Mouse (Mus musculus) heart, embryonic 14.5 days (tissue): ENCODE results near the gene Pam. TPM values are rescaled to one million over a fixed set of nuclear protein-coding genes. Genes with fewer than 3 reads are reported as not detected.
A peak's percentile ranks its signal among the peaks of the same experiment; 100 is the strongest.

Source experiments
- ATAC-seq: fragments of 200-750 bp; cut with Nextera tagmentation; 2 replicates; pipeline ENCODE4 v1.8.0; 2017; ENCODE audit warnings: low read depth, moderate TSS enrichment; ENCODE audit not compliant: insufficient number of reproducible peaks, insufficient read depth, low FRiP score
- H3K27ac ChIP-seq, 2 experiments: fragments of 200-500 bp in 1 of 2; fragments of 300-500 bp in 1 of 2; sonication (generic) in 1 of 2; replicated peaks in 1 of 2; 2 replicates each; pipeline ENCODE4 v1.5.1; 2012 to 2014; ENCODE audit warnings: low read depth in 2 of 2, low read length in 2 of 2, control low read depth in 1 of 2, mild to moderate bottlenecking in 1 of 2, mixed read lengths in 1 of 2; ENCODE audit not compliant: control insufficient read depth in 1 of 2, insufficient read depth in 1 of 2
- H3K27me3 ChIP-seq: fragments of 300-500 bp; sonication (generic); 2 replicates; pipeline ENCODE4 v1.6.1; 2014; ENCODE audit warnings: mild to moderate bottlenecking, low read length, control low read depth; ENCODE audit not compliant: control insufficient read depth, insufficient read depth
- H3K36me3 ChIP-seq: fragments of 300-500 bp; sonication (generic); 2 replicates; pipeline ENCODE4 v1.6.1; 2014; ENCODE audit warnings: mild to moderate bottlenecking, control low read depth, low read length, mixed read lengths; ENCODE audit not compliant: control insufficient read depth, insufficient read depth
- H3K4me1 ChIP-seq, 2 experiments: fragments of 200-500 bp in 1 of 2; fragments of 300-500 bp in 1 of 2; sonication (generic) in 1 of 2; 2 replicates each; pipeline ENCODE4 v1.6.1; 2012 to 2014; ENCODE audit warnings: low read length in 2 of 2, control low read depth in 1 of 2, mixed read lengths in 1 of 2; ENCODE audit not compliant: control insufficient read depth in 2 of 2, insufficient read depth in 2 of 2
- H3K4me2 ChIP-seq: fragments of 300-500 bp; sonication (generic); 2 replicates; pipeline ENCODE4 v1.6.1; 2014; ENCODE audit warnings: mild to moderate bottlenecking, low read length
- H3K4me3 ChIP-seq, 2 experiments: fragments of 200-500 bp in 1 of 2; fragments of 300-500 bp in 1 of 2; sonication (generic) in 1 of 2; 2 replicates each; pipeline ENCODE4 v1.5.1; 2012 to 2014; ENCODE audit warnings: low read length in 2 of 2, mild to moderate bottlenecking in 2 of 2, control low read depth in 1 of 2, low read depth in 1 of 2, moderate library complexity in 1 of 2; ENCODE audit not compliant: control insufficient read depth in 1 of 2, insufficient read depth in 1 of 2
- H3K9ac ChIP-seq: fragments of 300-500 bp; sonication (generic); 2 replicates; pipeline ENCODE4 v1.6.1; 2014; ENCODE audit warnings: mild to moderate bottlenecking, low read length
- H3K9me3 ChIP-seq: fragments of 300-500 bp; sonication (generic); 2 replicates; pipeline ENCODE4 v1.6.1; 2016; ENCODE audit warnings: low read length, control low read depth; ENCODE audit not compliant: control insufficient read depth
- WGBS: fragments of 180-500 bp; shearing (Covaris S2); extraction: QIAGEN DNeasy Blood & Tissue Kit; methylation state at CpG from one replicate; pipeline ENCODE4 v1.1.7; 2014; 5-methylcytosine and 5-hydroxymethylcytosine counted together
- polyA plus RNA-seq: library from polyadenylated mRNA; unstranded; fragments of >200 nt; fragmentation: Nextera tagmentation; extraction: Ambion mirVana; gene quantifications from 2 replicates; pipeline ENCODE4 v1.2.1, GENCODE M21; 2014

Gene Pam
- polyA plus RNA-seq, 1 experiment from 2014 or later, result 671 TPM

- H3K36me3 ChIP-seq, result no peaks in the 10 kb centered on the region
- no peak overlapping the region for H3K9ac ChIP-seq
- H3K27me3 ChIP-seq, result no peaks in the 10 kb centered on the region
- H3K27ac ChIP-seq, result no peak overlapping the region
- no peak for ATAC-seq
- no peak overlapping the region for H3K4me3 ChIP-seq
- H3K9me3 ChIP-seq, result peaks cover 4% of the 10 kb centered on the region; the same call in 1 of the 2 replicates
- H3K4me1 ChIP-seq, result peaks cover 0 to 2% of the 10 kb centered on the region in 2 experiments; a peak in 1 of 4 replicates
- no peak overlapping the region for H3K4me2 ChIP-seq
Observed at GRCm38 (mm10) chr1:97804520-97804919, 290.9 kb downstream of the Pam start.

- Histone ChIP-seq H3K36me3 (no peaks in the 10 kb centered on the region), H3K4me1 (peaks cover 0 to 2% of the 10 kb centered on the region in 2 experiments; a peak in 1 of 4 replicates), H3K4me3 (no peak overlapping the region), H3K9ac (no peak overlapping the region), H3K4me2 (peak overlapping the region; percentile 17), H3K27me3 (no peaks in the 10 kb centered on the region), H3K27ac (no peak overlapping the region), H3K9me3 (peaks cover 4% of the 10 kb centered on the region; the same call in 1 of the 2 replicates)
- ATAC-seq, result no peak
- WGBS, result 36% methylated on average over 4 of the region's 4 CpGs
Observed at GRCm38 (mm10) chr1:97802207-97802902, 293.1 kb downstream of the Pam start.

- no peaks in the 10 kb centered on the region for H3K27me3 ChIP-seq
- peaks cover 4% of the 10 kb centered on the region; the same call in 1 of the 2 replicates for H3K9me3 ChIP-seq
- no peak overlapping the region for H3K4me2 ChIP-seq
- no peak overlapping the region for H3K4me3 ChIP-seq
- 46% methylated on average over 9 of the region's 9 CpGs for WGBS
- no peak overlapping the region for H3K27ac ChIP-seq
- H3K4me1 ChIP-seq, result 0 out of 4 replicates have a peak, but pooled peaks cover 0 to 3% of the 10 kb centered on the region in 2 experiments
- no peaks in the 10 kb centered on the region for H3K36me3 ChIP-seq
- ATAC-seq, result no peak
- H3K9ac ChIP-seq, result no peak overlapping the region
Observed at GRCm38 (mm10) chr1:97795936-97796335, 299.5 kb downstream of the Pam start.

GRCm38 (mm10) chr1:97794110-97794509, 301.3 kb downstream of the Pam start:
- H3K9me3 ChIP-seq, result no peaks in the 10 kb centered on the region
- H3K27ac ChIP-seq, result no peak overlapping the region
- H3K9ac ChIP-seq, result no peak overlapping the region
- no peaks in the 10 kb centered on the region for H3K27me3 ChIP-seq
- no peak overlapping the region for H3K4me2 ChIP-seq
- ATAC-seq, result no peak
- no peak overlapping the region for H3K4me3 ChIP-seq
- H3K36me3 ChIP-seq, result no peaks in the 10 kb centered on the region
- 91% methylated on average over 3 of the region's 3 CpGs for WGBS
- H3K4me1 ChIP-seq, result 0 out of 4 replicates have a peak, but pooled peaks cover 0 to 3% of the 10 kb centered on the region in 2 experiments

GRCm38 (mm10) chr1:97788490-97788889, 307.0 kb downstream of the Pam start:
- no peak for ATAC-seq
- peak overlapping the region; percentile 41; the same call in 1 of the 2 replicates for H3K4me2 ChIP-seq
- no peak overlapping the region for H3K4me3 ChIP-seq
- peak overlapping the region; percentile 62 to 73; a peak in 3 of 4 replicates for H3K27ac ChIP-seq
- 19% methylated on average over 2 of the region's 2 CpGs for WGBS
- H3K27me3 ChIP-seq, result no peaks in the 10 kb centered on the region
- H3K9ac ChIP-seq, result no peak overlapping the region
- 0 out of 4 replicates have a peak, but pooled peaks cover 0 to 3% of the 10 kb centered on the region in 2 experiments for H3K4me1 ChIP-seq
- H3K36me3 ChIP-seq, result 0 out of 2 replicates have a peak, but pooled peaks cover 12% of the 10 kb centered on the region
- no peaks in the 10 kb centered on the region for H3K9me3 ChIP-seq

DNA sequence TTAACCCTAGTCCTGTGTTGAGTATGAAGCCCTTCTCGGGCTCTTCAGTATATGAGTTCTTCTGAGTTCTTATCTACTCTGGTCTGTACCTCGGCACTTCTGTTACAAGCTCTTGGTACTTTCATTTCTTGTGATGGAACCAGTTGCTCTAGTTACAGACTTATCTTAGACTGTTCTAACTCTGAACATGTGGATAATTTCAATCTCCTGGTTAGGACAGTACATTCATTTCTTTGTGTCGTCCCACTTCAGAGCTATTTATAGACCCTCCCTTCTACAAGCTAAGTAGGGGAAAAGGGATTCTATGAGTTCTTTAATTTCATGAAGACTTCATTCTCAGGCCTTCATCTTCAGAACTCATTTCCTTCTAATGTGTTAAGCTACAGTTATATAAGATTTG, 307.8 kb downstream of the Pam start:
- peak overlapping the region in 1 of 2 experiments; percentile 33; a peak in 3 of 4 replicates for H3K27ac ChIP-seq

GRCm38 (mm10) chr1:97785685-97786393, 309.6 kb downstream of the Pam start:
- no peaks in the 10 kb centered on the region for H3K27me3 ChIP-seq
- WGBS, result 79% methylated on average over 11 of the region's 11 CpGs
- H3K36me3 ChIP-seq, result 0 out of 2 replicates have a peak, but pooled peaks cover 12% of the 10 kb centered on the region
- H3K9me3 ChIP-seq, result no peaks in the 10 kb centered on the region
- H3K9ac ChIP-seq, result no peak overlapping the region
- 0 out of 4 replicates have a peak, but pooled peaks cover 0 to 3% of the 10 kb centered on the region in 2 experiments for H3K4me1 ChIP-seq
- H3K4me2 ChIP-seq, result no peak overlapping the region
- no peak overlapping the region for H3K4me3 ChIP-seq
- no peak for ATAC-seq
- no peak overlapping the region for H3K27ac ChIP-seq

More for the DNA sequence above, 307.8 kb downstream of the Pam start:
- Histone ChIP-seq H3K36me3 (0 out of 2 replicates have a peak, but pooled peaks cover 12% of the 10 kb centered on the region), H3K4me3 (no peak overlapping the region), H3K4me1 (0 out of 4 replicates have a peak, but pooled peaks cover 0 to 3% of the 10 kb centered on the region in 2 experiments), H3K9ac (no peak overlapping the region), H3K9me3 (no peaks in the 10 kb centered on the region), H3K27me3 (no peaks in the 10 kb centered on the region), H3K4me2 (no peak overlapping the region)
- peak; percentile 13; the same call in 1 of the 2 replicates for ATAC-seq
- WGBS, result 17% methylated on average over 3 of the region's 3 CpGs
